Mouse (Mus musculus) mouse embryonic stem cell (cell line): ENCODE data around the gene Ccdc57.

Experiments used
- in situ Hi-C, 2 experiments: fragments of 300-500 bp; cut with MboI; formaldehyde crosslinking; loops; 1 replicate in 1 of 2; 3 replicates in 1 of 2; pipeline ENCODE4 v1.14.3; 2019 to 2020; ENCODE audit warnings: low sequenced_read_pairs in 2 of 2, low pct_unique_long_range_greater_than_20kb in 1 of 2, mixed read lengths in 1 of 2; ENCODE audit not compliant: unreplicated experiment in 1 of 2

Ccdc57 gene

DNA sequence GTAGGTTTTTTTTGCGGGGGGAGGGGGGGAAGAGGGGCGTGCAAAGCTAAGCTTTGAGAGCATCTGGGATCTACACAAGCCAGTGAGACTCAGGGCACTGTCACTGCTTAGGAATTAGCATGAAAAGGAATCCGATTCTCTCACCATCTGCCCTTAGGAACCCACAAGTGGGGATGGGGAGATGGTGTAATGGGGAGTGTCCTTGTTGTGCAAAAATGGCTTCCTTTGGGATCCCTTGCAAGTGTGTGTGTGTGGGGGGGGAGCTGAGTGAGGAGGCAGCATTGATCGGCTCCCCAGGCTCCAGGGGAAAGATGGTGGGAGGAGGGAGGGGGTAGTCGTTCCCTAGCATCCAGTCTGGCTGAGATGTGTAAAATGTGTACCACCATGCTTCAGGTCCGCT, 155.5 kb downstream of the Ccdc57 start:
- in situ Hi-C loops: no loop called here
